Mouse (Mus musculus) thymus, postnatal 0 days (tissue): ENCODE measurements around the gene Clcn6. TPM values are rescaled to one million over a fixed set of nuclear protein-coding genes. Genes with fewer than 3 reads are reported as not detected.

Experiments used
- DNase-seq: peaks from one replicate; pipeline ENCODE4 v3.0.0-alpha.2; 2015; ENCODE audit warnings: low spot score
- polyA plus RNA-seq: library from polyadenylated mRNA; unstranded; fragments of >200 nt; fragmentation: Nextera tagmentation; extraction: Ambion mirVana; gene quantifications from 2 replicates; pipeline ENCODE4 v1.2.1, GENCODE M21; 2015

The Clcn6 gene
- polyA plus RNA-seq, 1 experiment from 2014 or later, result 4.2 TPM

DNA sequence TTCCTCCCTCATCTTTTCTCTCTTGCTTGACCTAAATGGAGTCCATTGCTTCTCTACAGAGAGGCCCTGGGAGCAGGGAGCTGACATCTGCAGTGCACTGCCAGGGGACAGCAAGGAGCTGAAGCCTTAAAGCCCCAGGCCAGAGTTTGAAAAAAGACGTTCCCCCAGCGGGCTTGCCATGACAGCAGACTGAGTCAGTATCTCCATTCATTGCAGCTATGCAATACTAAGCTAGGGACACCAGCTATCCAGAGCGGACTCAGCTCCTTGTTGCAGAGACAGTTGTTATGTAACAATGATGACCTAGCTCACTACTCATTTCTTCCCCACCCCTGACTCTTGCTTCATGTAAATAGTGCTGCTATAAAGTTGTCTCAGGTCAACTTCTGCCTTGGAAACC, 43.3 kb downstream of the Clcn6 start:
- DNase-seq, result no peak

DNA sequence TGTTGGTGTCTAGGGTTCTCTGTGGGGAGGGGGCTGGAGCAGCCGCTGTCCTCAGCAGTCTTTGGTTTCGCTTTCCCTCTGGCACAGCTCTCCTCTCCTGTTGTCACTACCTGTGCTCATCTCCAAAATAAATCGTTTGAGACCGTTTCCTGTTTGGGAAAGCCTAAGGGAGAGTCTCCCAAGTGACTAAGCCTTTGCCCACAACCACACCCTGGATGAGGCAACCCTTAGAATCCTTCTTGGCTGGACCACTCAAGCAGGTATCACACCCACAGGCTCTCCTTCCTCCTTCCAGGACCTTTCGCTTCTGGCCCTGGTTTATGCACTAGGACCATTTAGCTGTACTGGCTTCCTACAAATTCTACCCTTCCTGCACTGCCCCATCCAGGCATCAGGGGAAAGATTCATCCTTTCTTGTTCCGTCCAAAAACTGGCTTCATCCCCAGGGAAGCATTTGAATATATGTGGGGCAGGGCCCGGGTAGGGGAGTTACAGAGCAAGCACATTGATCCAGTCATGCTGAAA, 45.0 kb downstream of the Clcn6 start:
- DNase-seq, result no peak

DNA sequence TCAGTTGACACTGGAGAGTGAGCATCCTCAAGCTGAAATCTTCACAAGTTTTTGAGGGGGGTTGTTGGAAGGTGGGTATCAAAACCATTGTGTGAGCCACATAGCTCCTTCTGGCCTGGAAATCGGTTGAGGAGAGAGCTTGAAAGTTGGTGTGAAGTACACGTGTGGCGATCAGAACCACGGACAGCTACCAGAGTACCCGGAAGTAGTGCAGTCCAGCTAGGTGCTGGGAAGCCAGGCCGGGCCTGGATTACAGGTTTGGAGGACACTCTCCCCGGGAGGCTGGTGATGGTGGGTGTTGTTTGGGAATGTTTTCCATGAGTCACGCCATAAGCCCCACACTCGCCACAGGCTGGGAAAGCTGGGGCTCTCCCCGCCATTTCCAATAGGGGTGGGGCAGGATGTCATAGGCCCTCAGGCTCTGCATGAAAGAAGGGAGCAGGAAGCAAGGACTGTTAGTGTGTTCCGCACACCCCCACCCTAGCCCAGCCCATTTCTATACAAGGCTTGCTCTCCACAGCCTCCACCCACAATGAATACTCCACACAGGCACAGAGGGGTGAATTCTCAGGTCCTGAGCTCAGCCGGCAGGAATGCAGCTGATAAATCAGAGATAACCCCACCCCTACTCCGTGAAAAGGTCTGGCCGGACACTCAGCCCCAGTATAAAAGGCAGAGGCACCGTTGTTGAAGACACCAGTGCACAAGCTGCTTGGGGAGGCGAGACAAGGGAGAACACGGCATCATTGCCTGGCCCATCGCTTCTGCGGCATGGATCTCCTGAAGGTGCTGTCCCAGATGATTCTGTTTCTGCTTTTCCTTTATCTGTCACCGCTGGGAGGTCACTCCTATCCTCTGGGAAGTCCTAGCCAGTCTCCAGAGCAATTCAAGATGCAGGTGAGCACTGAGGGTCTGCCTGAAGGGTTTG, 53.2 kb downstream of the Clcn6 start, which contains the start of gene Nppb:
Gene Nppb, plus strand, starts transcription at position 584 of the 928 bp plus-strand sequence.
- no peak for DNase-seq

DNA sequence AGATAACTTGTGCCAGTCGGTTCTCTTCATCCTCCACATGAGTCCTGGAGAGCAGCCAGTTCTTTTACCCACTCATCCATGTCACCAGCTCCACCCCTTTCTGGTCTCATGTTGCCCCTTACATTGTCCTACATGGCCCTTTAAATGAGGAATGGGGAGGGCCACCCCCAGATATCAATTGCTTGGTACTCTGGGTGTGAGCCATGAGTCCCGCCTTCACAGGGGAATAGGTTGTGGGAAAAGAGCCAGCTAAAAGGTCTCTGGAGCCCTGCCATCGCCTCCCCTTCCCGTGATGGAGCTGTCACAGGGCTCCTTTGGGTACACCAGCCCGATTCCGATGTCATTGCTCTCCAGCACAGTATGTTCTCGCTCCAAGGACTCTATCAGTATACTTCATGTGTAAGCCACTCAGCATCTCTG, 59.2 kb downstream of the Clcn6 start:
- no peak for DNase-seq

DNA sequence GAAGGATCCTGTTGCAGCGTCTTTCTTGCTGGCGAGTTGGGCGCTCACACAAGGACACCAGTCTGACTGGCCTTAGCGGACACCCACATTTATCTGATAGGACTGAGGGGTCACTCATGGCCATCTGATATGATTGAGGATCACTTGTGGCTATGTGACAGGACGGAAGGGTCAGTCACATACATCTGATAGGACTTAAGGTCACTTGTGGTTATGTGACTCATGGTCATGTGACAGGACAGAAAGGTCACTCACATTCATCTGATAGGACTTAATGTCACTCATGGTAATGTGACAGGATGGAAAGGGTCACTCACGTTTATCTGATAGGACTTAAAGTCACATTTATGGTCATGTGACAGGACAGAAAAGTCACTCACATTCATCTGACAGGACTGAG, 60.2 kb downstream of the Clcn6 start:
- no peak for DNase-seq

DNA sequence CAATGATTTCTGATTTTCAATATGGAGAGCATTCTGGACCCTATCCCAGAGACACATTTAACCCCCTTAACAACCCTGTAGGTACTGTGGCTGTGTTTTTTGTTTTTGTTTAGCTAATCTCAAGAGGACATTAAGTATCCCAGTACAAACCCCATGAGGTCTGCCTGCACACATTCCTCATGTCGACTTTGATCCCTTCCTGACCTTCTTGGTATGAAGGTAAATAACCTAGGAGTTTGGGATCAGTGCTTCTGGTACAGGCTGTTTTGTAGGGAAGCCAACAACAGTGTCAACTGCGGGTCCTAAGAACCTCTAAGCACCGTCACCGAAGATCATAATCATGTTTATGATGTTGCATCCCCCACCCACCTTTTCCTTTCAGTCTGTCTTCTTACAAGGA, 60.9 kb downstream of the Clcn6 start:
- DNase-seq, result no peak

DNA sequence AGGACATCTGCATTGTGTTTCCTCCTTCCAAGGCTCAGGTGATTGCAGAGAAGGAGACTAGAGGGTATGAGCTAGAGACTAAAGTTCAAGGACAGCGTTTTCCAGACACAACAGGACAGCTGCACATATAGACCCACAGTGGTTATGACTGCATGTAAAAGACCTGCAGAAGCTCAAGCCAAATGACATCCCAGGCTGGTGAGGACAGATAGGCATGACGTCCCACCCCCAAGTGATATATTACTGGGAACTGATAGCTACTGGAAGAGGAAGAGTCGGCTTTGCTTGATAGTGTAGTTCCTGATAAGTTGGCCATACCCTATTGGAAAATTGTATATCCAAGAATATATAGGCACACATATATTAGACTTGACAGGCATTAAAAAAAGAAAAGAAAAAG, 62.4 kb downstream of the Clcn6 start:
- no peak for DNase-seq

DNA sequence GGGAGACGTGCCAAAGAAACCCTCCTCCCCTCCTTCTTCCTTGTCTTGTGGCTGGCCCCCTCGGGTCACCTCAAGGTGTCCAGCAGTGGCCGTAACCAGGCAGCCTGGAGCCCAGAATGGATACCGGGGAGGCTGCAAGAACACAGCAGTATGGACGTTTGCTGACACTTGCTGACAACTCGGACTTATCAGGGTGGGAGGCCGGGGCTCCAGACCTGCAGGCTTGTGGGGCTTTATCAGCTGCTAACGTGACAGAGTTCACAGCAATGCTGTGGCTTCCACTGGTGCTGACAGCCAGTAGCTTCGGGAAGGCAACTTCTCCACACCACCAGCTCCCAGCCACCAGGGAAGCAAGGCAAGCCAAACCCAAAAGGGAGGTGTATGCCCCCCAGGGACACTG, 69.3 kb downstream of the Clcn6 start:
- no peak for DNase-seq

DNA sequence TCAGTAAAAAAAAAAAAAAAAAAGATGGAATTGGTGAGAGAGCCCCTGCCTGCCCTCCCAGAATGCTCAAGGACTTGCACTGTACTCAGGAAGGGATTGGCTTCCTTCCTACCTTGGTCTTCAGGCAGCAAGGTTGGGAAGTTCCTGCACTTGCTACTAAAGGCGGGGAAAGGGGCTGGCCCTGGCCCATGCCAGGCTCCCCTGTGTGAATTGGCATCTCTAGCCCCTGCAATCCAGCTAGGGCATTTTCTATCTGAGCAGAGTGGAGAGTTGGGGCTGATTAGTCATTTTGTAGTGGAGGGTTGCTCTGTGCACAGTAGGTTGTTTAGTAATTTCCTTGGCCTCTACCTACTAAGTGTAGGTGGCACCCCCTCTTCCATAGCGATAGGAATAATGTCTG, 69.8 kb downstream of the Clcn6 start:
- DNase-seq, result no peak

DNA sequence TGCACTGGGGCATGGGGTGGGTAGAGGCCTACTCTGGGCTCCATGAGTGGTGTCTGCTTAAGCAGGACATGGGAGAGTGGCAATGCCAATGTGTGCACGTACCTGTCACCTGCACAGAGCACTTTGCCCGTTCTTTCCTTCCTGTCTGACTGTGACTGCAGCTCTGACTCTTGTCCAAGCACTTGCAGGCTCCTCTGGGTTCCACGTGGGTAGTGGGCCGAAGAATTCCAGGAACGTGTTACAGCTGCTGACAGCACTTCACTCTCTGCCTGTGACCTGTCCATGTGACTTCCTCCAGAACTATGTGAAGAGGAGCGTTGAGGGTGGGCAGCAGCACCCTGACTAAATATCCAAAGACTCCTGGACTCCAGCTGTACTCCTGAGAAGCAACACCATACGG, 72.9 kb downstream of the Clcn6 start:
- DNase-seq, result no peak

DNA sequence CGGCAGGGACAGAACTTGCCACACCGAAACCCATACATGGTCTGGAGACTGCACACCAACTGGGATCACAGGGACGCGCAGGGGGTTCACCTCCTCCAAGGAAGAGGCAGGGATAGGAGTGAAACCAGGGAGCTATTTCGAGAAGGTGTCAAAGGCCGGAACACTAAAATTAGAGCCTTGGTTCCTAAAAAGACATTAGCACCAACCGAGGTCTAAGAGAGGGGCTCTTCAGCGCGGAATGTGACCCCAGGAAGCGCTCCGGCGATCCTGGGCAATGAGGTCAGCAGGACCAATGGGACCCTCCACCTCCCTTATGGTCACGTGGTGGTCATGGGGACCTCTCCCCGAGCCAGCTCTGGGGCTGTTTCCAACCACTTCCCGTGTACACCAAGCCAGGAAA, 75.0 kb downstream of the Clcn6 start:
- no peak for DNase-seq

DNA sequence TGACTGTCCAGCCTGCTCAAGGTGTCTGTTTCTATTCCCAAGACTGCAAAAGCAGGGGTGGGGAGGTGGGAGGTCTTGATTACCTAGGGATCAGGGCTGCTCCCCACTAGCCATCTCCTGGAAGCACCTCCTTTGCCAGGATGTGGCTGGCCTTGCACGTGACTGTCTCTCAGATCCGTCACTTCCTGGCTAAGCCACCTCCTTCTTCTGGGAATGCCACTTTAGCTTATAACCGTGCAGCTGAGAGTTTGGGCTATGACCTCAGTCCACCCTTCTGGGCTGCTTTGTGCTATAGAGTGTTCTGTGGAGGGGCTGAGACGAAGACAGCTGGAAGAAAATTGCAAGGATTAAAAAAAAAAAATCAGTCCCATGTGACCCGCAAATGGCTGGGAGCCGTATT, 75.8 kb downstream of the Clcn6 start:
- DNase-seq, result no peak

DNA sequence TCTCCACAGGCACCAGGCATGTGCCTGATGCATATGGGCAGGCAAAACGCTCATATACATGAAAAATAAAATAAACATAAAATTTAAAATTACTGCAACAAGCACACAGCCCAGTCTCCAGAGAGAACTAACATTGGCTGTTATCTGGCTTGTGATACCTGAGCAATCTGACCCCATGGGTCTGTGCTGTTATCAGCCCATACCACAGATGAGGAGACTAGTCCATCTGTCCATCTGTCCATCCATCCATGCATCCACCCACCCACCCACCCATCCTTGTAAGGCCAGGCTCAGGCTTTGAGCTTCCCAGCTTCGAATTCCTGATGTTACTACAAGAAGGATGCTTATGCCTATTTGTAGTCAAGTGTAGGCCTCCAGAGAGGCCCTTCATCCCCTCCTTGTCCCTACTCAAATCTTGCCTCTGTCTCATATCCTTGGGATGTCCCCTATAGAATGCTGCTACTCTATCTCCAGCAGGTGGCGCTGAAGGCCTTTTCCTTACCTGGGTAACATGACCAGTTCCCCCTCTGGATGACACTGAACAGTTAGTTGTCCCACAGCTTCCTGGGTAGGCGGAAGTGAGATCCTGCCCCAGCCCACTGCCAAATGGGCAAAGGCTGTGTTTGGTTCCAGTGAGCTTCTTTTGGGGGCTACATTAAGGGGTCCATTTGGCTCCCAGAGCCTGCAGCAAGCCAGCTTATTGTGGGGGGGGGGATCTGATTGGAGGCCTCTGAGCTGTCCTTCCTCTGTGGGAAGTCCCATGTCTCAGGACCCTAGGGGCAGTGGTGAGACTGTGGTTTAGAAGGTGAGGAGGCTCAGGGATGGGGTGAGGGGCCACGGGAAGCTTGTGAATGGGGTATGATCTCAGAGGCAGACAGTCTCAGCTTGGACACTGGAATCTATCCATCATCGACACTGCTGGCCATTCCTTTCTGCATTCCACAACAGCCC, 78.5 kb downstream of the Clcn6 start:
- peak; percentile 75 for DNase-seq

DNA sequence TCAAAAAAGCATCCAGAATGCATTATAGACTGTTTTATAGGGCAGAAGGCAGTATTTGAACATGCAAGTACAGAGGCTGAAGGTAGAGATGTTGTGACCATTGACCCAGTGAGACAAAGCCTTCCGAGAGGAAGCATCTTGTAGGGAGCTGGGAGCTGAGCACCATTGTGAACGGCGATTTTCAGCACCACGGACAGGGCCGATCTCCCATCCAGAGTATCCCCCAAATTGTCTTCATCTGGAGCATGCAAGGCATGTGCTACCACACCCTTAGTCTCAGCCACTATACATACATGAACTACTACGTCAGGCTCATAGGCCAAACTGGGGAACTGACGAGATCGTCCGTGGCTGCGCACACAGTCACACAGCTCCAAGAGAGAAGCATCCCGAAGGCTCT, 81.5 kb downstream of the Clcn6 start:
- no peak for DNase-seq

Other genes starting within 250 kb of the Clcn6 start
- 16.4 TPM in 2 replicates for gene Zfp984, start 229.0 kb downstream of the Clcn6 start, polyA plus RNA-seq
- 4.5 and 5.6 TPM in 2 replicates for gene Zfp933, start 190.5 kb downstream of the Clcn6 start, polyA plus RNA-seq
- gene Miip, start 170.0 kb downstream of the Clcn6 start, polyA plus RNA-seq, result 73.5 and 88.4 TPM in 2 replicates
- gene Fv1, start 169.8 kb downstream of the Clcn6 start, polyA plus RNA-seq, result 4.7 and 4.9 TPM in 2 replicates
- 18.2 and 18.8 TPM in 2 replicates for gene Mfn2, start 134.1 kb downstream of the Clcn6 start, polyA plus RNA-seq
- gene Plod1, start 102.1 kb downstream of the Clcn6 start, polyA plus RNA-seq, result 11.4 TPM in 2 replicates
- gene 2510039O18Rik, start 97.9 kb downstream of the Clcn6 start, polyA plus RNA-seq, result 21.8 and 28.9 TPM in 2 replicates
- 0.42 and 0.62 TPM in 2 replicates for gene Nppb, start 53.0 kb downstream of the Clcn6 start, polyA plus RNA-seq
- gene Nppa, start 38.1 kb downstream of the Clcn6 start, polyA plus RNA-seq, result 0.76 and 0.88 TPM in 2 replicates
- 8.3 and 9.0 TPM in 2 replicates for gene Mthfr, start 256 bp upstream of the Clcn6 start, polyA plus RNA-seq
- 43.3 and 45.2 TPM in 2 replicates for gene Agtrap, start 49.2 kb upstream of the Clcn6 start, polyA plus RNA-seq
- gene Mad2l2, start 91.6 kb upstream of the Clcn6 start, polyA plus RNA-seq, result 42.1 and 46.1 TPM in 2 replicates
- gene Draxin, start 91.9 kb upstream of the Clcn6 start, polyA plus RNA-seq, result not detected in 2 replicates
- gene Fbxo6, start 113.3 kb upstream of the Clcn6 start, polyA plus RNA-seq, result 36.2 and 37.7 TPM in 2 replicates
- 10.2 and 10.9 TPM in 2 replicates for gene Fbxo44, start 121.7 kb upstream of the Clcn6 start, polyA plus RNA-seq
- 0.71 and 1.1 TPM in 2 replicates for gene Fbxo2, start 121.8 kb upstream of the Clcn6 start, polyA plus RNA-seq
- not detected in 2 replicates for gene Disp3, start 249.1 kb upstream of the Clcn6 start, polyA plus RNA-seq